17 mouse cellular contexts compared by ENCODE assay signal in the genomic region with DNA sequence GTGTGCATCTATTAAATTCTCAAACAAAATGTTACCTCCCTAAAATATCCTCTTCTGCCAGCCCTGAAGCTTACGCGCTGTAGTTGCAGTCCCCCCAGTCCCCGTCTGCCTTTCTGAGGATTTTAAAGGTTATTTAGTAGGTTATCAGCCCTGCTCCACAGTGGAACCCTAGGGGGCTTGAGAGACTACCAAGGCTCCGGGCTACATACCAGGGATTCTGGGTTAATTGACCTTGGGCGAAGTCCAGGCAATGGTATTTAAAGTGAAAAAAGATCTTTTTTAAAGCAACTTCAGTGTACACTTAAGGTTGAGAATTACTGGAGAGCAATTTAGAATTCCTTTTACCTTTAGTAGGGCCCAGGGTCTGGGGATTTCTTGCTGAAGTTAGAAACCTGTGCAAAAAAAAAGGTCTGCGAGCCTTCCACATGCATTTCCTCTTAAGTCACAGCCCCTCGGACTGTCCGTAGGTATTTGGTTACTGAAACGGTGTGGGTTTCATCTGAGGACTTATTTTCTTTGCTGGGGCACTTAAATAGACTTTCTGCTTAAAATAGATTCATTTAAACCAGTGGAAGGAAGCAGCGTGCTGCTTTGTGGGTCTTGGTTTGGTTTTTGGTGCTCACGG.
DNase-seq lines count a peak whose midpoint lies in the region; ATAC-seq lines count a peak whose summit lies in the region.
"Had no signal": no experiment of that assay in that cellular context is flagged by ENCODE, and none has a peak within 500 bp of the region (broad histone marks: within the 10 kb centered on the region; RNA-seq: fewer than 3 reads in every experiment).

No protein-coding gene starts in this region.

- peak; percentile 12 for DNase-seq in adrenal gland, postnatal 14 days
- no peak for DNase-seq in adrenal gland, postnatal 4 days (ENCODE audit: low spot score in 2 of 2)
- DNase-seq in kidney, adult 9 months = peak; percentile 29
- DNase-seq in kidney, postnatal 10 days = no peak
- DNase-seq in midbrain, embryonic 11.5 days (ENCODE audit: low spot score, missing footprints) = peak; percentile 83
- no peak for DNase-seq in left cerebral cortex, postnatal 4 days
- DNase-seq: adrenal gland, adult 8-10 months; cerebellum, adult 11-12 months; right cerebral cortex, postnatal 4 days; thymus, postnatal 4 days had no signal

- no peaks in the 10 kb centered on the region for H3K4me1 ChIP-seq in midbrain, embryonic 11.5 days (ENCODE audit: control insufficient read depth, insufficient read depth, low read length)
- no peaks in the 10 kb centered on the region; the same call in 1 of the 2 replicates for H3K4me1 ChIP-seq in midbrain, embryonic 13.5 days (replicated peaks)
- peaks cover 21% of the 10 kb centered on the region for H3K4me1 ChIP-seq in limb, embryonic 15.5 days
- H3K4me1 ChIP-seq: liver, embryonic 15.5 days had no signal

- no peak for ATAC-seq in midbrain, embryonic 11.5 days (ENCODE audit: low FRiP score)
- ATAC-seq in midbrain, embryonic 13.5 days = no peak
- no peak for ATAC-seq in limb, embryonic 15.5 days (ENCODE audit: insufficient number of reproducible peaks, low FRiP score, low TSS enrichment, low read depth)
- ATAC-seq: CD4-positive, CD25-positive, alpha-beta regulatory T cell, adult 4 months; forebrain, embryonic 14.5 days had no signal

- H3K9ac ChIP-seq in midbrain, embryonic 11.5 days (ENCODE audit: low read length) = no peak overlapping the region
- H3K9ac ChIP-seq in midbrain, embryonic 13.5 days (replicated peaks) = no peak overlapping the region
- no peak overlapping the region for H3K9ac ChIP-seq in limb, embryonic 15.5 days
- H3K9ac ChIP-seq: liver, embryonic 15.5 days; midbrain, embryonic 12.5 days had no signal

- peaks cover 14% of the 10 kb centered on the region for H3K36me3 ChIP-seq in midbrain, embryonic 11.5 days (ENCODE audit: control insufficient read depth, insufficient read depth, low read length)
- H3K36me3 ChIP-seq in midbrain, embryonic 13.5 days = peaks cover 48% of the 10 kb centered on the region
- H3K36me3 ChIP-seq in limb, embryonic 15.5 days = peaks cover 33% of the 10 kb centered on the region

- intact Hi-C loops in left cerebral cortex, postnatal 4 days (cut with DNase I) = no loop called here

- H3K9me3 ChIP-seq in midbrain, embryonic 11.5 days (ENCODE audit: control insufficient read depth, low read length) = no peaks in the 10 kb centered on the region; the same call in 1 of the 2 replicates
- H3K9me3 ChIP-seq in midbrain, embryonic 13.5 days = peaks cover 25% of the 10 kb centered on the region
- H3K9me3 ChIP-seq in limb, embryonic 15.5 days = peaks cover 9% of the 10 kb centered on the region; the same call in 1 of the 2 replicates
- H3K9me3 ChIP-seq: liver, embryonic 15.5 days had no signal

- no peak overlapping the region for H3K4me2 ChIP-seq in midbrain, embryonic 11.5 days
- H3K4me2 ChIP-seq in midbrain, embryonic 13.5 days (replicated peaks) = no peak overlapping the region
- peak overlapping the region; percentile 21; the same call in 1 of the 2 replicates for H3K4me2 ChIP-seq in limb, embryonic 15.5 days
- H3K4me2 ChIP-seq: liver, embryonic 15.5 days; midbrain, embryonic 12.5 days had no signal

- no peak overlapping the region for H3K4me3 ChIP-seq in midbrain, embryonic 11.5 days (ENCODE audit: low read depth, low read length)
- no peak overlapping the region for H3K4me3 ChIP-seq in midbrain, embryonic 13.5 days (replicated peaks)
- H3K4me3 ChIP-seq in limb, embryonic 15.5 days = no peak overlapping the region
- H3K4me3 ChIP-seq: liver, embryonic 15.5 days; midbrain, embryonic 12.5 days had no signal

- H3K27ac ChIP-seq in midbrain, embryonic 11.5 days (ENCODE audit: low read depth, low read length) = no peak overlapping the region
- no peak overlapping the region for H3K27ac ChIP-seq in midbrain, embryonic 13.5 days
- peak overlapping the region; percentile 76 for H3K27ac ChIP-seq in limb, embryonic 15.5 days
- H3K27ac ChIP-seq: liver, embryonic 15.5 days; macrophage; midbrain, embryonic 12.5 days had no signal

- WGBS in midbrain, embryonic 11.5 days = 80% methylated on average over 11 of the region's 11 CpGs
- WGBS in midbrain, embryonic 13.5 days = 88% methylated on average over 11 of the region's 11 CpGs
- 37% methylated on average over 11 of the region's 11 CpGs for WGBS in limb, embryonic 15.5 days

- no peaks in the 10 kb centered on the region for H3K27me3 ChIP-seq in midbrain, embryonic 11.5 days (ENCODE audit: control insufficient read depth, insufficient read depth, low read length)
- H3K27me3 ChIP-seq in midbrain, embryonic 13.5 days = no peaks in the 10 kb centered on the region
- H3K27me3 ChIP-seq in limb, embryonic 15.5 days = no peaks in the 10 kb centered on the region
- H3K27me3 ChIP-seq: liver, embryonic 15.5 days; midbrain, embryonic 12.5 days had no signal

Comparison
In these comparisons a context has a peak if more than half of its experiments do, and no peak if none do; other contexts are left out.
1. DNase-seq: peak in adrenal gland, postnatal 14 days (single experiment), kidney, adult 9 months (single experiment) and midbrain, embryonic 11.5 days (single experiment); none in adrenal gland, postnatal 4 days (0 of 2), kidney, postnatal 10 days (single experiment) and left cerebral cortex, postnatal 4 days (single experiment).